Mouse (Mus musculus): ENCODE data around the gene Prpf18.

DNA sequence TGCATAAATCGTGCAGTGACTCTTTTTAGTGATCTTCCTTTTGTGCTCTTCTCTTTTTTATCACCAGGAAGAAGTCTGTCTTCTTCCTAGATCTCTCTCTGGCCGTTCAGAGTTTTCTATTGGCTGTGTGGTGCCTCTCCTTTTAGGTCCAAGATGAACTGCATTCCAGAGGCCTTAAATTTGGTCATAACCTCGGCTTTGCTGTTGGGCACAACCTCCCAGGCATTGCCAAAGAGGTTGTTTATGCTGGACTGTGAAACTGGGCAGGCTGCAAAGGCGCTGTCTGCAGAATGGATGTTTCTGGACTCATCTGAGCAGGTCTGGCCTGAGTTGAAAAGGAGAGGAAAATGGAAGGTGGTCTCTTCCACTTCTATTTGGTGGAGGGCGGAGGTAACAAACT is 73.6 kb downstream of the Prpf18 start:
- TF ChIP-seq CTCF (IDR thresholded peaks at IDR 0.05; ENCODE audit: control insufficient read depth, insufficient read depth, insufficient read length) (no peak), CEBPB (IDR thresholded peaks at IDR 0.05; ENCODE audit: low read depth) (no peak), MAX (IDR thresholded peaks at IDR 0.05) (no peak), MYOG (IDR thresholded peaks at IDR 0.05; ENCODE audit: control insufficient read depth, extremely low read depth, insufficient read length) (no peak), USF1 (IDR thresholded peaks at IDR 0.05; ENCODE audit: low read depth) (no peak)
